In genomic region chr19:10339271-10339670, GRCm38 (mm10) we compare ENCODE assay signal across 27 mouse cellular contexts. TPM values are rescaled to one million over a fixed set of nuclear protein-coding genes. Genes with fewer than 3 reads are reported as not detected.
DNase-seq lines count a peak whose midpoint lies in the region; ATAC-seq lines count a peak whose summit lies in the region.
"Had no signal": no experiment of that assay in that cellular context is flagged by ENCODE, and none has a peak within 500 bp of the region (broad histone marks: within the 10 kb centered on the region; RNA-seq: fewer than 3 reads in every experiment).

No protein-coding gene starts in this region.

- no peak overlapping the region for H3K9ac ChIP-seq in hindbrain, embryonic 12.5 days
- H3K9ac ChIP-seq in hindbrain, embryonic 14.5 days: peak overlapping the region; percentile 16; the same call in 1 of the 2 replicates
- 0 out of 2 replicates have a peak overlapping the region, but pooled peaks have one; percentile 11 for H3K9ac ChIP-seq in intestine, embryonic 16.5 days (ENCODE audit: low read depth, low read length)
- peak overlapping the region; percentile 46; the same call in 1 of the 2 replicates for H3K9ac ChIP-seq in midbrain, embryonic 16.5 days (ENCODE audit: low read depth, low read length)
- H3K9ac ChIP-seq: hindbrain, embryonic 15.5 days; liver, embryonic 13.5 days; stomach, embryonic 15.5 days had no signal

- H3K27me3 ChIP-seq in hindbrain, embryonic 10.5 days (ENCODE audit: insufficient read depth, poor library complexity, severe bottlenecking): peaks cover 59% of the 10 kb centered on the region
- peaks cover 24% of the 10 kb centered on the region; the same call in 1 of the 2 replicates for H3K27me3 ChIP-seq in hindbrain, embryonic 12.5 days
- H3K27me3 ChIP-seq in hindbrain, embryonic 14.5 days (ENCODE audit: control insufficient read depth, insufficient read depth, low read length): 0 out of 2 replicates have a peak, but pooled peaks cover 6% of the 10 kb centered on the region
- H3K27me3 ChIP-seq in intestine, embryonic 16.5 days (replicated peaks; ENCODE audit: control insufficient read depth, insufficient read depth, low read length): no peaks in the 10 kb centered on the region
- H3K27me3 ChIP-seq in midbrain, embryonic 16.5 days (ENCODE audit: control insufficient read depth, insufficient read depth, low read depth, low read length): no peaks in the 10 kb centered on the region; the same call in 1 of the 2 replicates
- H3K27me3 ChIP-seq: stomach, embryonic 15.5 days had no signal

- ATAC-seq in hindbrain, embryonic 12.5 days (ENCODE audit: low FRiP score): no peak
- no peak for ATAC-seq in hindbrain, embryonic 14.5 days (ENCODE audit: low FRiP score)
- peak; percentile 36 for ATAC-seq in intestine, embryonic 16.5 days
- ATAC-seq in midbrain, embryonic 16.5 days: peak; percentile 37; the same call in 1 of the 2 replicates
- ATAC-seq: activated CD4-positive, CD25-positive, alpha-beta regulatory T cell, adult 4 months had no signal

- peak overlapping the region; percentile 5; the same call in 1 of the 2 replicates for H3K27ac ChIP-seq in hindbrain, embryonic 10.5 days
- H3K27ac ChIP-seq in hindbrain, embryonic 12.5 days: no peak overlapping the region
- H3K27ac ChIP-seq in hindbrain, embryonic 14.5 days: no peak overlapping the region
- peak overlapping the region; percentile 64 for H3K27ac ChIP-seq in intestine, embryonic 16.5 days (ENCODE audit: low read length)
- no peak overlapping the region for H3K27ac ChIP-seq in midbrain, embryonic 16.5 days (ENCODE audit: low read length)
- H3K27ac ChIP-seq: heart, embryonic 10.5 days; hindbrain, embryonic 15.5 days; left cerebral cortex, adult 2 months; liver, embryonic 13.5 days; stomach, embryonic 15.5 days had no signal

- H3K4me2 ChIP-seq in hindbrain, embryonic 12.5 days (replicated peaks): no peak overlapping the region
- no peak overlapping the region for H3K4me2 ChIP-seq in hindbrain, embryonic 14.5 days (replicated peaks)
- H3K4me2 ChIP-seq in intestine, embryonic 16.5 days (ENCODE audit: low read depth, low read length): no peak overlapping the region
- H3K4me2 ChIP-seq in midbrain, embryonic 16.5 days (ENCODE audit: low read length): no peak overlapping the region
- H3K4me2 ChIP-seq: hindbrain, embryonic 15.5 days; liver, embryonic 13.5 days; stomach, embryonic 15.5 days had no signal

- no peak overlapping the region for H3K4me3 ChIP-seq in hindbrain, embryonic 10.5 days
- H3K4me3 ChIP-seq in hindbrain, embryonic 12.5 days: no peak overlapping the region
- H3K4me3 ChIP-seq in hindbrain, embryonic 14.5 days (replicated peaks; ENCODE audit: low read length): no peak overlapping the region
- no peak overlapping the region for H3K4me3 ChIP-seq in intestine, embryonic 16.5 days (ENCODE audit: low read length)
- H3K4me3 ChIP-seq in midbrain, embryonic 16.5 days (ENCODE audit: low read depth, low read length): no peak overlapping the region
- H3K4me3 ChIP-seq: heart, embryonic 10.5 days; hindbrain, embryonic 15.5 days; left cerebral cortex, adult 2 months; liver, embryonic 13.5 days; stomach, embryonic 15.5 days had no signal

- H3K36me3 ChIP-seq in hindbrain, embryonic 10.5 days: no peaks in the 10 kb centered on the region
- H3K36me3 ChIP-seq in hindbrain, embryonic 12.5 days: no peaks in the 10 kb centered on the region
- H3K36me3 ChIP-seq in hindbrain, embryonic 14.5 days (replicated peaks; ENCODE audit: control insufficient read depth, insufficient read depth): no peaks in the 10 kb centered on the region
- H3K36me3 ChIP-seq in intestine, embryonic 16.5 days (ENCODE audit: control insufficient read depth, insufficient read depth, low read length): no peaks in the 10 kb centered on the region
- no peaks in the 10 kb centered on the region for H3K36me3 ChIP-seq in midbrain, embryonic 16.5 days (ENCODE audit: control insufficient read depth, insufficient read depth, low read length)
- H3K36me3 ChIP-seq: heart, embryonic 10.5 days; hindbrain, embryonic 15.5 days; liver, embryonic 13.5 days; stomach, embryonic 15.5 days had no signal

- 14% methylated on average over 5 of the region's 5 CpGs for WGBS in hindbrain, embryonic 10.5 days
- WGBS in hindbrain, embryonic 12.5 days: 10% methylated on average over 5 of the region's 5 CpGs
- 6% methylated on average over 5 of the region's 5 CpGs for WGBS in hindbrain, embryonic 14.5 days
- 31% methylated on average over 5 of the region's 5 CpGs for WGBS in intestine, embryonic 16.5 days
- WGBS in midbrain, embryonic 16.5 days: 1% methylated on average over 5 of the region's 5 CpGs

- DNase-seq in hindbrain, embryonic 10.5 days (ENCODE audit: low spot score): no peak
- no peak for DNase-seq in hindbrain, embryonic 14.5 days (ENCODE audit: low spot score)
- DNase-seq in right cerebral cortex, postnatal 4 days: no peak
- DNase-seq in adrenal gland, postnatal 36 days: no peak
- DNase-seq: adrenal gland, adult 8-10 months; cerebellum, adult 8-10 months; cerebellum, postnatal 36 days; embryo, embryonic 11 days; kidney, adult 18-20 months; kidney, postnatal 4 days; liver, embryonic 13.5 days; lung, adult 2 months; lung, postnatal 14 days; right cerebral cortex, postnatal 25 days; thymus, postnatal 25 days had no signal

- no peaks in the 10 kb centered on the region for H3K9me3 ChIP-seq in hindbrain, embryonic 10.5 days
- H3K9me3 ChIP-seq in hindbrain, embryonic 12.5 days (replicated peaks): no peaks in the 10 kb centered on the region
- no peaks in the 10 kb centered on the region for H3K9me3 ChIP-seq in hindbrain, embryonic 14.5 days (ENCODE audit: control insufficient read depth, low read length)
- no peaks in the 10 kb centered on the region for H3K9me3 ChIP-seq in intestine, embryonic 16.5 days (ENCODE audit: control insufficient read depth, low read length)
- H3K9me3 ChIP-seq in midbrain, embryonic 16.5 days (replicated peaks; ENCODE audit: control insufficient read depth, low read length, poor library complexity, severe bottlenecking): no peaks in the 10 kb centered on the region
- H3K9me3 ChIP-seq: heart, embryonic 10.5 days; hindbrain, embryonic 15.5 days; liver, embryonic 13.5 days; stomach, embryonic 15.5 days had no signal

- peaks cover 59% of the 10 kb centered on the region for H3K4me1 ChIP-seq in hindbrain, embryonic 10.5 days (replicated peaks)
- peaks cover 22% of the 10 kb centered on the region for H3K4me1 ChIP-seq in hindbrain, embryonic 12.5 days
- peaks cover 15% of the 10 kb centered on the region for H3K4me1 ChIP-seq in hindbrain, embryonic 14.5 days (replicated peaks; ENCODE audit: control insufficient read depth, insufficient read depth, low read length)
- peaks cover 7% of the 10 kb centered on the region; the same call in 1 of the 2 replicates for H3K4me1 ChIP-seq in intestine, embryonic 16.5 days (ENCODE audit: control insufficient read depth, insufficient read depth, low read length)
- H3K4me1 ChIP-seq in midbrain, embryonic 16.5 days (ENCODE audit: control insufficient read depth, insufficient read depth, low read length): peaks cover 26% of the 10 kb centered on the region
- H3K4me1 ChIP-seq: liver, embryonic 13.5 days had no signal

RNA-seq across cellular contexts. Expression of gene Dagla, which starts 34.6 kb away (rescaled TPM):
- 2.1 and 3.4 TPM in 2 replicates for polyA plus RNA-seq in hindbrain, embryonic 10.5 days (2016; fragmentation: Nextera tagmentation; extraction: Ambion mirVana)
- polyA plus RNA-seq in hindbrain, embryonic 12.5 days (2016; fragmentation: Nextera tagmentation; extraction: Ambion mirVana): 4.9 and 5.1 TPM in 2 replicates
- polyA plus RNA-seq in hindbrain, embryonic 14.5 days (2014; fragmentation: Nextera tagmentation; extraction: Ambion mirVana): 9.9 and 10.2 TPM in 2 replicates
- polyA plus RNA-seq in intestine, embryonic 16.5 days (2015; fragmentation: Nextera tagmentation; extraction: Ambion mirVana): 2.6 and 3.2 TPM in 2 replicates
- 11.8 and 14.1 TPM in 2 replicates for polyA plus RNA-seq in midbrain, embryonic 16.5 days (2015; fragmentation: Nextera tagmentation; extraction: Ambion mirVana)
- total RNA-seq in adrenal gland, postnatal 36 days (2021): 1 to 10 TPM; 4.0 to 5.6 TPM
- total RNA-seq: MEL; neutrophil, adult 5-6 weeks had no signal

RNA-seq across cellular contexts. Expression of gene Syt7, which starts 49.6 kb away (rescaled TPM):
- 0.98 and 1.5 TPM in 2 replicates for polyA plus RNA-seq in hindbrain, embryonic 10.5 days (2016; fragmentation: Nextera tagmentation; extraction: Ambion mirVana)
- polyA plus RNA-seq in hindbrain, embryonic 12.5 days (2016; fragmentation: Nextera tagmentation; extraction: Ambion mirVana): 6.2 and 7.6 TPM in 2 replicates
- 12.0 and 14.0 TPM in 2 replicates for polyA plus RNA-seq in hindbrain, embryonic 14.5 days (2014; fragmentation: Nextera tagmentation; extraction: Ambion mirVana)
- polyA plus RNA-seq in intestine, embryonic 16.5 days (2015; fragmentation: Nextera tagmentation; extraction: Ambion mirVana): 0.94 and 1.3 TPM in 2 replicates
- polyA plus RNA-seq in midbrain, embryonic 16.5 days (2015; fragmentation: Nextera tagmentation; extraction: Ambion mirVana): 13.6 and 15.5 TPM in 2 replicates
- 10 to 100 TPM; 17.7 to 29.8 TPM for total RNA-seq in adrenal gland, postnatal 36 days (2021)
- total RNA-seq: granulocyte monocyte progenitor cell, adult 5-6 weeks; megakaryocyte progenitor cell, adult 5-6 weeks; MEL; neutrophil, adult 5-6 weeks had no signal

Comparison
In these comparisons a context has a peak if more than half of its experiments do, and no peak if none do; other contexts are left out.
1. H3K27ac ChIP-seq: peak in hindbrain, embryonic 10.5 days (single experiment) and intestine, embryonic 16.5 days (single experiment); none in hindbrain, embryonic 12.5 days (single experiment), hindbrain, embryonic 14.5 days (single experiment) and midbrain, embryonic 16.5 days (single experiment).
2. ATAC-seq: peak in intestine, embryonic 16.5 days (single experiment) and midbrain, embryonic 16.5 days (single experiment); none in hindbrain, embryonic 12.5 days (single experiment) and hindbrain, embryonic 14.5 days (single experiment).